Mouse (Mus musculus): ENCODE measurements at regions not wholly inside any gene's neighbourhood (a gene's known extent, or its start where the extent isn't known, plus 50 kb on each side); places are given as distances from the start of the nearest gene placed in this dataset.
"Not testable (repeated sequence)": the region's sequence is repeated elsewhere in the genome, so short reads cannot be mapped to it uniquely, and the experiment has no call there.

DNA sequence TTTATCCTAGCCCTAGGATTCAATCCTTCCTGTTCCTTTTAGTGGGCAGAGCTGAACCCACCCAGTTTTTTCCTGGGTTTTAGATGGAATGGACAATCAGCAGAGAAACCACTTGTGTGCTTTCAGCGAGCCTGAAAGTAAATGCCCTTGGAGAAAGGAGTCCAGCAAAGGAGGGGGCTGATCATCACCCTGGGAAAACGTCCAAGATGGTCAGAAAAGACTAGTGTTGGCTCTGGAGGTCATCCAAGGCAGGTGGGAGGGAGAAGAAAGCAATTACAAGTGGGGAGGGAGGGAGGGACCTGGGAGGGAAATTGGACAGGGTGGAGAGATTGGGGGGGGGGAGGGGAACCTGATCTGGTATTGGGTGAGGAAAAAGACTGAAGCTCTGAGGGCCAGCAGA lies 55.6 kb upstream of the Zfp366 start:
- DNase-seq (ENCODE audit: low spot score in 2 of 2): no peak

DNA sequence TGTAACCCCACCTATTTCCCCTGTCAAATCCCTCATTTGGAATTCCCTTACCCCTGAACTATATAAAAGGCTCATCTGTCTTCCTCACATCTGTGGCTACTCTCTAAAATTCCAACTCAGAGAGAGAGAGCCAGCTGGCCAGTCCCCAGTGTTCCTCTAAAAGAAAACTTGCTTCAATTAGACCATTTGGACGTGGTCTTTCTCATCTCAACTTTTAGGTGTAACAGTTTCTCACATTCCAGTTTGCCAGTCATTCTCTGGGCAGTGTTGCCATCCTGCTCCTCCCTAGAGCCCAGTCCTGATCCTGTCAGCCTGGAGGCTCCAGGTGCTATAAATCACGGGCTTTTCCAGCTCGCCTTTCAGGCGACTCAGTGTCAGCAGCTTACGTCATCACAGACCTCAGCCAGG lies 56.3 kb upstream of the Zfp366 start:
- DNase-seq (ENCODE audit: low spot score in 2 of 2): no peak

DNA sequence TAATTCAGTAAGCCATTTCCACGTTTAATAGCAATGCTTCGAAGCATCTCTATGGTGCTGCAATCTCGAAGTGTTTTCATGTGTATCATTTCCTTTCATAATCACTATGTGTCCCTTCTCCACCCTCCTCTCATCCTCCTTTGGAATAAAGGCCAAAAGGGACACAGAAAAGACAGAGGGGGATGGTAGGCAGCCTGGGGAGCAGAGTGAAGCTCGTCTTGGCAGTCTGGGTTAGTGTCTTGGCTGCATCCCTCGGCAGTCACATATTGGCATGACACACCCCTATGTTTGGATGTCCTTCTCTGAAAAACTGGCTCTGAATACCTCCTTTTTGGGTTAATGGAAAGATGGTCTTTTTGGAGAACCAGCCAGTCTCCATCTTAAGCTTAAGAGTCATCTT lies 56.9 kb upstream of the Zfp366 start:
- no peak for DNase-seq (ENCODE audit: low spot score in 2 of 2)

- DNase-seq (ENCODE audit: low spot score in 2 of 2): not testable (repeated sequence)
Observed at GRCm38 (mm10) chr13:99126971-99127370, 57.7 kb upstream of the Zfp366 start.

DNA sequence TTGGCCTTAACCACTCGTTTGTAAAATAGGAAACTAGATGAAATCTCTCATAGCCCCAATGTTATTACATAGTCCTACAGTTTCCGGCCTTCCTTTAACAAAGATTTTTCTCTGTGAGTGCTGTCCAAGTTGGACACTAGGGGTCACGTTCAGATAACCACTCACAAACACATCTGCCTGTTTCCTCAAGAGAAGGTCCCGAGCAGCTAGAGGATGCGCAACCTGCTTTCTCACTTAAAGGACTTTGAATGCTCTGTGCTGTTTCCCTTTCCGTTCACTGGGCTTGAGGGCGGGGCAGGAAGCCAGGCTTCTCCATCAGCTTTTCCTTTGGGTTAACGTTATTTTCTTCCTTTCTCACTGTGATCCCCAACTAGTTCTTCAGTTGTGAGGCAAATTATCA lies 58.1 kb upstream of the Zfp366 start:
- DNase-seq (ENCODE audit: low spot score in 2 of 2): no peak

DNA sequence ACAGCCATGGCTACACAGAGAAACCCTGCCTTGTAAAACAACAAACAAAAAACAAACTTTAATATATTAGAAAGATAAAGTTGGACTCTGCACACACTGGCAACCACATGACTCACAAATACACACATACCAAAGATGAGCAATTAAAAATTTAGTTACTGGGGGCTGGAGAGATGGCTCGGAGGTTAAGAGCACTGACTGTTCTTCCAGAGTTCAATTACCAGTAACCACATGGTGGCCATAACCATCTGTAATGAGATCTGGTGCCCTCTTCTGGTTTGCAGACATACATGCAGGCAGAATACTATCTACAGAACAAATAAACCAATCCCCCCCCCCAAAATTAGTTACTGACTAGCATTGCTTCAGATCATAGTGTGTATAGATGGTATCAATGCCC lies 58.7 kb upstream of the Zfp366 start:
- no peak for DNase-seq (ENCODE audit: low spot score in 2 of 2)

GRCm38 (mm10) chr13:99124894-99125570 lies 59.6 kb upstream of the Zfp366 start:
- no peak for DNase-seq (ENCODE audit: low spot score in 2 of 2)

GRCm38 (mm10) chr13:99124141-99124540 lies 60.5 kb upstream of the Zfp366 start:
- no peak for DNase-seq (ENCODE audit: low spot score in 2 of 2)

DNA sequence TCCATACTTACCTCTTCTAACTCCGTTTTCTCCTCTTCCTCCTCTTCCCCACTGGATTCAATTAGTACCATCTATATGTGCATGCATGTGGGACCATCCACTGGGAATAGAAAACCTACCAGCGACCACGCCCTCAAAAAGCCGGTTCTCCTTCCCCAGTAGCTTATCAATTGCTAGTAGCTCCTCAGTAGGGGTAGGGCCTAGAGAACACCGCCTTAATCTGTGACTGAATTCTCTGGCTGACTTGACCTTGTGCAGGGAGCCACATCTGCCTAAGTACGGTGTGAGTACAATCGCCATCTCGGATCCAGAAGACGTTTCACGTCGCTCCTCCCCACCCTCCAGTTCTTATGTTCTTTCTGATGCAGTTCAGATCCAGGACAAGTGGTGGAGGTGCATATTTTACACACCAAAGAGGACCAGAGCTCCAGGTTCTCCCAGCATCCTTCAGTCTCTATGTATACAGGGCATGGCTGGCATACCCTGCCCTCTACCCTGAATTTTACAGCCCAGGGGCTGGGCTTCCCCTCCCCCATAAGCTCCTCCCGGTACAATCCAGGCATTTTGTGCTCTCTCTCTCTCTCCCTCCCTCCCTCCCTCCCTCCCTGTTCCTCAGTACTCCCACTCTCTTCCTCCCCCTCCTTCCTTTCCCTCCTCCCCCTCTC lies 61.0 kb upstream of the Zfp366 start:
- no peak for DNase-seq (ENCODE audit: low spot score in 2 of 2)

- not testable (repeated sequence) for DNase-seq (ENCODE audit: low spot score in 2 of 2)
Observed at GRCm38 (mm10) chr13:99122539-99122938, 62.1 kb upstream of the Zfp366 start.

GRCm38 (mm10) chr13:99121096-99121495 lies 63.5 kb upstream of the Zfp366 start:
- no peak for DNase-seq (ENCODE audit: low spot score in 2 of 2)

- no peak for DNase-seq (ENCODE audit: low spot score in 2 of 2)
Observed at GRCm38 (mm10) chr13:99119941-99120340, 64.7 kb upstream of the Zfp366 start.

DNA sequence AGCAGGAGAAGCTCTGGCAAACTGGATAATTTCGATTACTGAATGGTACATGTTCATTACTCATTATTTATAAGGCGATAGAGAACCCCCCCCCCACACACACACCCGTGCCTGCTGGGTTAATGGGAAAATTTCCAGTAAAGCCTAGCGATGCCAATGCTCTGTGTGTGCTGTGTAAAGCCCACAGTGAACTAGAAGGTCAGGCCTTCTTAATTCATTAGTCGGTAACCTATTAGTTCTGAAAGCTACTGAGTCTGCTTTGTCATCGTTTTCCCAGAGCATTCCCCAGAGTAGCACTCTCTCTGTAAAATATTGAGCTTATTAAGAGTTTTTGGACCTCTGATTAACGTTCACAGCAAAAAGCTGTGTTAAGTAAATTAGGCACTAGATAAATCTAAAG lies 65.7 kb upstream of the Zfp366 start:
- DNase-seq (ENCODE audit: low spot score in 2 of 2): no peak

GRCm38 (mm10) chr13:99115541-99115940 lies 69.1 kb upstream of the Zfp366 start:
- DNase-seq (ENCODE audit: low spot score in 2 of 2): no peak

GRCm38 (mm10) chr13:99114565-99114964 lies 70.1 kb upstream of the Zfp366 start:
- DNase-seq (ENCODE audit: low spot score in 2 of 2): no peak

GRCm38 (mm10) chr13:99111736-99112386 lies 72.8 kb upstream of the Zfp366 start:
- no peak for DNase-seq (ENCODE audit: low spot score in 2 of 2)

GRCm38 (mm10) chr13:99107983-99108382 lies 76.6 kb upstream of the Zfp366 start:
- no peak for DNase-seq (ENCODE audit: low spot score in 2 of 2)

- no peak for DNase-seq (ENCODE audit: low spot score in 2 of 2)
Observed at GRCm38 (mm10) chr13:99102089-99102681, 82.4 kb upstream of the Zfp366 start.

DNA sequence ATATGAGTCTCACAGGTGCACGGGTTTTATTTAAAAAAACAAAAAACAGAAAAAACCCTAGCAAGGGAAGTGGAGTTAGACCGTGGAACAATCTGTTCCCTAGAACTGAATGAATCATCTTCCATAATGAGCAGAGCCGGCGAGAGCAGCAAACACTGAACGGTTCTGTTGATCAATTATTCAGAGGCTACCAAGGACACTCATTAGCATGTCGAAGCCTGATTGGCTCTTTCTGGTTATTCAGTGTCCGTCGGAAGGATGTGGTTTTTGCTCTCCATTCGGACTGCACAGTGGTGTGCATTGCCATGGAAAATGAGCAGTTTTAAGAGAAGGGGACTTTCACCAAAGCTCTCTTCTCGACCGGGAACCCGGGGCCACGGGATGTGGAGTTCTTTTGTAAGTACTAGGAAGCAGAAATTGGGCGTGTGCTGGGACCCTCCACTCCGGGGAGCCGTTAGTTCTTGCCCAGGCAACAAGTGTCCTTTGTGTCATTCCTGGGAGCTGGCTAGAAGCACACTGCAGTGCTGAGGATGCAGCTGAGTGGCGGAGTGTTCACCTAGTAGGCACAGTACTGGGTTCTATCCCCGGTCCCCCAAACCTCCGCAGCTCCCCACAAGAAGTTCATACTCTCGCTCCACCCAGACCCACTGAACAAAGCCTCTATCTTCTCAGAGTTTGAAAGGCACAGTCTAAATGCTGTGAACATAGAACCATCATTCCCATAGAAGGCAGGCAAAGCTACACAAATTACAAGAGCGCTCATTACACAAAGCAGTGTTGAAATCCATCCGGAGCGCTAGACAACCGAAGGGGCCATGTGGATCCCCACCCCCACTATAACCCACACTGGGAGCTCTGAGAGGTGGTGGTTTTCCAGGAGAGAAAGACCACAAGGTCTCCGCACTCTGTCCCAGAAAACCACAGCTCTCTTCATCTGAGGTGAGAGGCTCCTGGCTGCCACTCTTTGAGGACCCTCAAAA lies 83.9 kb upstream of the Zfp366 start:
- peak; percentile 44 to 57 for DNase-seq (ENCODE audit: low spot score in 2 of 2)

- DNase-seq (ENCODE audit: low spot score in 2 of 2): peak in 1 of 2 experiments; percentile 41
Observed at GRCm38 (mm10) chr13:99099794-99100429, 84.7 kb upstream of the Zfp366 start.

Data from left cerebral cortex, adult 18-20 months (tissue).